Mouse (Mus musculus) lung, postnatal 0 days (tissue): ENCODE measurements at regions not wholly inside any gene's neighbourhood (a gene's known extent, or its start where the extent isn't known, plus 50 kb on each side); places are given as distances from the start of the nearest gene placed in this dataset.

Experiments
- CTCF ChIP-seq: IDR thresholded peaks from 2 replicates; pipeline ENCODE4 v1.5.1; 2016; ENCODE audit warnings: antibody characterized with exemption, mild to moderate bottlenecking
- EP300 ChIP-seq: IDR thresholded peaks from 2 replicates; pipeline ENCODE4 v1.6.1; 2016; ENCODE audit warnings: antibody characterized with exemption, mild to moderate bottlenecking, control low read depth

DNA sequence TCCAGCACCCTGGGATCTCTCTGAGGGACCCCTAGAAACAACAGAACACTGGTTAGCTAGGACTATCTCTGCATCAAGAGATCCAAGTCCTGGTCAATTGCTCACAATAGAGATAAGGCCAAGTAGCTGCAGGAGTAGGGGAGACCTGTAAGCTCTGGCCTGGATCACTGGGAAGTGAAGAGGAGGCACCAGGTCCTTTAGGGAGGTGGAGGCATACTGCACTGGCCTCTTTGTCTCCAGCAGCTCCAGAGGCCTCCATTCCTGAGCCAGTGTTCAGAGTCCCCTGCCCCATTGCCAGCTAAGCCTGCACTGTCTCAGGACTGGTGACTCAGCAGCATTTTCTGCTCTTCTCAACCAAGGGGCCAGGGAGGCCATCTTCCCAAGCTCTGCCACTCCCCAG is 262.3 kb upstream of the Gm4791 start:
- no peak for TF ChIP-seq CTCF
- no peak for TF ChIP-seq EP300
